Mouse (Mus musculus): Measurements from ENCODE around the gene Zranb3. TPM values are rescaled to one million over a fixed set of nuclear protein-coding genes. Genes with fewer than 3 reads are reported as not detected.
"Not testable (repeated sequence)": the region's sequence is repeated elsewhere in the genome, so short reads cannot be mapped to it uniquely, and the experiment has no call there.

Zranb3 gene
- polyA plus RNA-seq, 1 experiment = 0.97 TPM

GRCm38 (mm10) chr1:127963326-127963725, 139.5 kb downstream of the Zranb3 start:
- no peaks in the 10 kb centered on the region for H3K36me3 ChIP-seq (ENCODE audit: control insufficient read depth, insufficient read depth, low read length)
- WGBS = 92% methylated on average over 3 of the region's 3 CpGs
- H3K4me3 ChIP-seq (ENCODE audit: extremely low read depth, insufficient read depth, insufficient read length) = no peak overlapping the region
- no peaks in the 10 kb centered on the region for H3K27me3 ChIP-seq (ENCODE audit: control insufficient read depth, insufficient read depth, low read length)
- H3K4me1 ChIP-seq (ENCODE audit: control insufficient read depth, insufficient read depth, insufficient read length) = no peaks in the 10 kb centered on the region
- TF ChIP-seq POLR2A (IDR thresholded peaks at IDR 0.05; ENCODE audit: low read depth, low read length) (no peak), CTCF (IDR thresholded peaks at IDR 0.05; ENCODE audit: extremely low read depth, insufficient read depth, insufficient read length, insufficient replicate concordance) (no peak)
- DNase-seq (ENCODE audit: low read depth in 1 of 2, low spot score in 2 of 2) = no peak
- H3K27ac ChIP-seq (ENCODE audit: insufficient read depth, low read length) = no peak overlapping the region

GRCm38 (mm10) chr1:127961140-127961539, 141.7 kb downstream of the Zranb3 start:
- 92% methylated on average over 1 of the region's 1 CpGs for WGBS
- no peak for TF ChIP-seq CTCF (IDR thresholded peaks at IDR 0.05; ENCODE audit: extremely low read depth, insufficient read depth, insufficient read length, insufficient replicate concordance)
- no peak for TF ChIP-seq POLR2A (IDR thresholded peaks at IDR 0.05; ENCODE audit: low read depth, low read length)

GRCm38 (mm10) chr1:127959312-127959718, 143.5 kb downstream of the Zranb3 start:
- H3K4me3 ChIP-seq (ENCODE audit: extremely low read depth, insufficient read depth, insufficient read length) = no peak overlapping the region
- TF ChIP-seq POLR2A (IDR thresholded peaks at IDR 0.05; ENCODE audit: low read depth, low read length) = no peak
- WGBS = 86% methylated on average over 7 of the region's 7 CpGs
- H3K4me1 ChIP-seq (ENCODE audit: control insufficient read depth, insufficient read depth, insufficient read length) = no peaks in the 10 kb centered on the region
- H3K36me3 ChIP-seq (ENCODE audit: control insufficient read depth, insufficient read depth, low read length) = no peaks in the 10 kb centered on the region
- DNase-seq (ENCODE audit: low read depth in 1 of 2, low spot score in 2 of 2) = no peak
- H3K27ac ChIP-seq (ENCODE audit: insufficient read depth, low read length) = no peak overlapping the region
- no peaks in the 10 kb centered on the region for H3K27me3 ChIP-seq (ENCODE audit: control insufficient read depth, insufficient read depth, low read length)

More at GRCm38 (mm10) chr1:127961140-127961539, 141.7 kb downstream of the Zranb3 start:
- DNase-seq (ENCODE audit: low read depth in 1 of 2, low spot score in 2 of 2) = no peak
- Histone ChIP-seq H3K36me3 (ENCODE audit: control insufficient read depth, insufficient read depth, low read length) (no peaks in the 10 kb centered on the region), H3K4me1 (ENCODE audit: control insufficient read depth, insufficient read depth, insufficient read length) (no peaks in the 10 kb centered on the region), H3K27me3 (ENCODE audit: control insufficient read depth, insufficient read depth, low read length) (no peaks in the 10 kb centered on the region), H3K27ac (ENCODE audit: insufficient read depth, low read length) (no peak overlapping the region), H3K4me3 (ENCODE audit: extremely low read depth, insufficient read depth, insufficient read length) (no peak overlapping the region)

- DNase-seq (ENCODE audit: low read depth in 1 of 2, low spot score in 2 of 2) = no peak
- no peak overlapping the region for H3K4me3 ChIP-seq (ENCODE audit: extremely low read depth, insufficient read depth, insufficient read length)
- H3K36me3 ChIP-seq (ENCODE audit: control insufficient read depth, insufficient read depth, low read length) = no peaks in the 10 kb centered on the region
- 77% methylated on average over 5 of the region's 5 CpGs for WGBS
- TF ChIP-seq CTCF (IDR thresholded peaks at IDR 0.05; ENCODE audit: extremely low read depth, insufficient read depth, insufficient read length, insufficient replicate concordance) (no peak), POLR2A (IDR thresholded peaks at IDR 0.05; ENCODE audit: low read depth, low read length) (no peak)
- no peak overlapping the region for H3K27ac ChIP-seq (ENCODE audit: insufficient read depth, low read length)
- no peaks in the 10 kb centered on the region for H3K4me1 ChIP-seq (ENCODE audit: control insufficient read depth, insufficient read depth, insufficient read length)
- H3K27me3 ChIP-seq (ENCODE audit: control insufficient read depth, insufficient read depth, low read length) = no peaks in the 10 kb centered on the region
Measured at GRCm38 (mm10) chr1:127958801-127959200, 144.0 kb downstream of the Zranb3 start.

GRCm38 (mm10) chr1:127956524-127956923, 146.3 kb downstream of the Zranb3 start:
- Histone ChIP-seq H3K4me1 (ENCODE audit: control insufficient read depth, insufficient read depth, insufficient read length) (no peaks in the 10 kb centered on the region), H3K27me3 (ENCODE audit: control insufficient read depth, insufficient read depth, low read length) (no peaks in the 10 kb centered on the region), H3K27ac (ENCODE audit: insufficient read depth, low read length) (no peak overlapping the region), H3K36me3 (ENCODE audit: control insufficient read depth, insufficient read depth, low read length) (no peaks in the 10 kb centered on the region), H3K4me3 (ENCODE audit: extremely low read depth, insufficient read depth, insufficient read length) (no peak overlapping the region)
- WGBS = 91% methylated on average over 1 of the region's 1 CpGs
- no peak for DNase-seq (ENCODE audit: low read depth in 1 of 2, low spot score in 2 of 2)
- TF ChIP-seq CTCF (IDR thresholded peaks at IDR 0.05; ENCODE audit: extremely low read depth, insufficient read depth, insufficient read length, insufficient replicate concordance) = no peak
- TF ChIP-seq POLR2A (IDR thresholded peaks at IDR 0.05; ENCODE audit: low read depth, low read length) = no peak

GRCm38 (mm10) chr1:127954800-127955199, 148.0 kb downstream of the Zranb3 start:
- no peak overlapping the region for H3K27ac ChIP-seq (ENCODE audit: insufficient read depth, low read length)
- H3K36me3 ChIP-seq (ENCODE audit: control insufficient read depth, insufficient read depth, low read length) = no peaks in the 10 kb centered on the region
- DNase-seq (ENCODE audit: low read depth in 1 of 2, low spot score in 2 of 2) = no peak
- WGBS = 90% methylated on average over 4 of the region's 4 CpGs
- no peaks in the 10 kb centered on the region for H3K27me3 ChIP-seq (ENCODE audit: control insufficient read depth, insufficient read depth, low read length)
- H3K4me1 ChIP-seq (ENCODE audit: control insufficient read depth, insufficient read depth, insufficient read length) = no peaks in the 10 kb centered on the region
- TF ChIP-seq CTCF (IDR thresholded peaks at IDR 0.05; ENCODE audit: extremely low read depth, insufficient read depth, insufficient read length, insufficient replicate concordance) (no peak), POLR2A (IDR thresholded peaks at IDR 0.05; ENCODE audit: low read depth, low read length) (no peak)
- H3K4me3 ChIP-seq (ENCODE audit: extremely low read depth, insufficient read depth, insufficient read length) = no peak overlapping the region

GRCm38 (mm10) chr1:127954198-127954597, 148.6 kb downstream of the Zranb3 start:
- WGBS = 82% methylated on average over 4 of the region's 4 CpGs
- H3K27ac ChIP-seq (ENCODE audit: insufficient read depth, low read length); H3K36me3 ChIP-seq (ENCODE audit: control insufficient read depth, insufficient read depth, low read length); DNase-seq (ENCODE audit: low read depth in 1 of 2, low spot score in 2 of 2); H3K27me3 ChIP-seq (ENCODE audit: control insufficient read depth, insufficient read depth, low read length); H3K4me1 ChIP-seq (ENCODE audit: control insufficient read depth, insufficient read depth, insufficient read length); H3K4me3 ChIP-seq (ENCODE audit: extremely low read depth, insufficient read depth, insufficient read length): not testable (repeated sequence)
